Mouse (Mus musculus): ENCODE measurements around the gene Slc25a44.
"Not testable (repeated sequence)": the region's sequence is repeated elsewhere in the genome, so short reads cannot be mapped to it uniquely, and the experiment has no call there.

Gene Slc25a44

DNA sequence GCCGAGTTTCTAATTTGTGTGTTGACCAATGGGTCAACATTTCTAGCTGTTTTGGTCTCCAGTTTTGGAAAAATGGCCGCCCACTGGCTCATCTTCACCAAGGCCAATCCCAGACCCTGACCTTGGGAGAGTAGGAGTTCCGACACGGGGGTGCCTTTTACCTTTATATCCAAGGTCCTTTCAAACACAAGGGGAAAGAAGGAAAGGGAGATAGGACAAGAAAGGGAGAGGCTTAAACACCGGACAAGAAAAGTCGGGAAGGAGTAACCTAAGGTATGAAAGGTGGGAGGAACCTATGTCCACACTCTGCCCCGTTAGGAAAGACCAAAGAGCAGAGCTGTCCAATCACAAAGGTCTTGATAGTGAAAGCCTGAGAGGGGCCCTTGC is 14.3 kb downstream of the Slc25a44 start:
- DNase-seq: no peak

DNA sequence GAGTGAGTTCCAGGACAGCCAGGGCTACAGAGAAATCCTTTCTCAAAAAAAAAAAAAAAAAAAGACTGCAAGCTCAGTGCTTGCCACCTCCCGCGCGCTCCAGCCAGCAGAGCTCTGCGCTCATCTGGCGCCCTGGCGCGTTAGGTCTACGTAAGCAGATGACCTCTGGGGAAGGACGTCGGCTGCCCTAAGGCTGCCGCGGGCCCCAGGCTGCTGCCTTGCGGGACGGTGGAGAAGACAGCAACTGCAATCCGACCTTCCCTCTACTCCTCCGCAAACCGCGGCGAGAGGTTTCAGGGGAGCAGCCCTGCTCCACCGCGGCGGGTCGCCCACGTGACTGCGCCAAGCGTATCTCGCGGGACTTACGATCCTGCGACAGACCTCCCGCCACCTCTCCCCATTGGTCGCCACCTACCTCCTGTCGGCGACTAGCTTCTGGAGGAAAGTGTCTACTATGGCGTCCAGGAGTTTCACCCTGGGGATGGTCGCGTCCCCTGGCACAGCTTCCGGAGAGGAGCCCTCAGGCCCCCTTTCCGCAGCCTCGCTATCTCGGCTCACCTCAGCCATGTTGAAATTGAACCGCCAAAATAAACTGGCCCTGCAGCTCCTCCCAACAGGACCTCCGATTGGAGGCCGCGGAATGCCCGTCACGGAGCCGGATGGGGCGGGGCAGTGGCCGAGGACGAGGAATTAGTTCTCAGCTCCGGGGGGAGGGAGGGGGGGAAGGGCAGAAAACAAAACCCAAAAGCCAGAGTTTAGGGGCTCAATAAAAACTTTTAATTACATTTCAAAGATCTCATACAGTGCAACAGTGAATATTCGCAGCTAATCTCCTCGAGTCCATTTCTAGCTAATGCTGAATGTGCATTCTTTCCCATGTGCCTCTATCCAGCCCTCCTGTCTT is 14.9 kb downstream of the Slc25a44 start, which contains the start of gene Pmf1:
TSS of gene Pmf1 (minus strand) at position 591 of the 904 bp plus-strand sequence.
- peak; percentile 93 for DNase-seq

DNA sequence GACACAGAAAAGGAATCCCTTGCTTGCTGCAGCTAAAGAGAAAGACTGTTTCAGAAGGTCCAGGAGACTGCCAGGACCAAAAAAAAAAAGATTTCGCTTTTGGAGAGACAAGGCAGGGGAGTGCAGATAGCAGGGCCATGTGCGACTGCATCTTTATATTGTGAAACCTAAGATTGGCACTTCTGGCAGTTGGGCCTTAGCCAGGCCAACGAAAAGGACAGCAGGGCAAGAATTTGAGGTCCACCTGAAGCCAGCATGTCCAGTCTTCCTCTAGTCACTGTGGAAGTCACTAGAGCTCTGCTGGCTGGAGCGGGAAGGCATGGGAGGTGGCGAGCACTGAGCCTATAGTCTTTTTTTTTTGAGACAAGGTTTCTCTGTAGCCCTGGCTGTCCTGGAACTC is 16.0 kb downstream of the Slc25a44 start:
- no peak for DNase-seq

DNA sequence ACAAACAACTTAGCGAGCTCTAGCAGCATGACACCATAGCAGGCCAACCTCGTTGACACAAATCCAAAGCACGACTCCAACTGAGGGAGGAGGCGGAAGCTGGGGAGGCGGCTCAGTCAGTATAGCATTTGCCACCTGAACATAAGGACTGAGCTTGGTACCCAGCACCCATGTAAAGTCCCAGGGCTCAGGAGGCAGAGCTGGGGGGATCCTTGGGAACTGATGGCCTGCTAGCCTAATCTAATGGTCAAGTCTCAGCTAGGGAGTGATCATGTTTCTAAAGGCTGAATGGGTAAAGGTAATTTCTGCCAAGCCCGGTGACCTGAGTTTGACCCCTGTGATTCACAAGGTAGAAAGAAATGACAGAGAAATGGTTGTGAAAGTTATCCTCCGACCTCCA is 17.4 kb downstream of the Slc25a44 start:
- no peak for DNase-seq

DNA sequence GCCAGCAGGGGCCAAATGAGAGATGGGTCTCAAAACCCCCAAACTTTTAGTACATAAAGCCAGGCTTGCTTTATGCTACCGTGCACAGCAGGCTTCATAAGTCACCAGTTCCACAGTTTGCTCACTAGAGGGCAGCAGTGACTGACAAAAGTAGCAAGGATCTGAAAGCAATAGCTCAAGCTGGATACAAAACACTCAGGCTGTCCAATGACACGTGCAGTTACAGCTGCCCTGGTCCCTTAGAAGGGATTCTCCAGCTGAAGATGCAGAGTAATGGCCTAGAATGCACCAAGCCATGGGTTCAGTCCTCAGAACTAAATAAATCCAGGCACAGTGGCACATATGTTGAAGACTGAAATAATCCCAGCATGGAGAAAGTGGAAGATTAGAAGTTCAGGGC is 17.8 kb downstream of the Slc25a44 start:
- peak; percentile 65 for DNase-seq

DNA sequence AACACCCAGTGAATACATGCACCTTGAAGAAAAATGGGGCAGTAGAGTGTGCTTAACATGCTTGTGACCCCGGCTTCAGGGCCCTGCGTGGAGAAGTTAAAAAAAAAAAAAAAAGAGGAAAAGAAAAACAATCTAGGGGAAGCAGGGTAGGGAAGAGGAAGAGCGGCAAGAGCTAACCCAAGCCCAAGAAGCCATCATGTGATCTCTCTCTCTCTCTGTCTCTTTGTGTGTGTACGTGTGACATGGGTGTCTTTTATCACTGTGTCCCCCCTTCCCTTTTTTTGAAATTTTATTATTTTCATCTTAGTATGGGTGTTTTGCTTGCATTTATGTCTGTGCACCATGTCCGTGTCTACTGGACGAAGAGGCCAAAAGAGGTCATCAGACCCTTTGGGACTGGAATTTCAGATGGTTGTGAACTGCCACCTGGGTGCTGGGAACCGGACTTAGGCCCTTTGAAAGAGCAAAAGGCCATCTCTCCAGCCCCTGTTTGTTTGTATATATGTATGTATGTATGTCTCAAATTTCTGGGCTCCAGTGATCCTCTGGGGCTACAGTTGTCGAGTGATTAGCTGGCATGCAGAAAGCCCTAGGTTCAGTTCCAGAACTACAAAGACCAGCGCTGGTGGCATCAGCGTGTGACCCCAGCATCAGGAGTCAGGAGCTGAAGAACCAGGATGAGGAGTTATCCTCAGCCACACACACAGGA is 21.3 kb downstream of the Slc25a44 start:
- no peak for DNase-seq

DNA sequence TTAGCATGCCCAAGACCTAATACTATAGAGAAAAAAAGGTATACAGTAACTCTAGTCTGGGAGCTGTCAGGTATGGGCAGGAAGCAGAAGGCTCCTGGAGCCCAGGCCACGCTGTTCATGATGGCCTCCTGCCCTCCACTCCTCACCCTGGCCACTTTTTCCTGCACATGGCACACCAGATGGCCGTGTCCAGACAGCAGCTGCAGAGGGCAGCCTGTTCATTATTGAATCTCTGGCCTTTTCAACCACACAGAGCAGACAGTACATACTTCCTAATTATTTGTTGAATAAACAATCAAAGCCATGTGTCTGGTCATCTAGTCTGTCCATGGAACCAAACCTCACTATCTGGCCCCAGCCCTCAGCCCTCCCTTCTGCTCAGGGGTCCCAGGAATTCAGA is 26.3 kb downstream of the Slc25a44 start:
- no peak for DNase-seq

DNA sequence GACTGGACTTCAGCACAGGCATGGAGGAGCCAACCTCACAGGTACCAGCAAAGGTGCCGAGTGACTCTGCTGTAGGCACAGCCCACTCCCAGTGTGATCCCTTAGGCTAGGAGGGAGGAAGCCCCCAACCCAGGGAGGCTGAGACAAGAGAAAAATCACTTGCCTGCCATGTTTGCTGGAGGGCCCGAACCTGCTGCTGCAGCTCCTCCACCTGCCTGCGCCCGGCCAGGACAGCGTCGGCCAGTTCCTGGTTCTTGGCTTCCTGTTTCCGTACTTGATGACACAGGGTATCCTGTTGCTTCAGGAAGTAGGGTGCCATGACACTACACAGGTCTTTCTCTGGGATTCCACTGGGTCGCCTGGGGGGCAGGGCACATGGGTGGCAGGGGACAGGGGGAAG is 29.2 kb downstream of the Slc25a44 start:
- DNase-seq: no peak

DNA sequence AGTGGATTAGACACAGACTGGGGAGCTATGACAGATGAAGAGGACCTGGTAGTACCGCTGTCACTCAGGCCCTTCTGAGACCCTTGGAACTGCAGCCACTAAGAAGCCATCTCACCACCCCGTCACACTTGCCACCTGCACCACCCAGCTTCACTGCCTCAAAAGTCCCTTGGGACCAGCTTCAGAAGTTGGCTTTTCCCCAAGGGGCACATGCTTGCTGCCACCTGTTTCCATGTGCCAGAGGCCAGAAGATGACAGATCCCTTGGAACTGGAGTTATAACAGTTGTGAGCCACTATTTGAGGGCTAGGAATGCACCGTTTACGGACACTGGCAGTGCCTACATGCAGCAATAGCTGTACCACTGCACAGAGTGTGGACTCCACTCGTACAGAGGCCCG is 29.7 kb downstream of the Slc25a44 start:
- DNase-seq: no peak

DNA sequence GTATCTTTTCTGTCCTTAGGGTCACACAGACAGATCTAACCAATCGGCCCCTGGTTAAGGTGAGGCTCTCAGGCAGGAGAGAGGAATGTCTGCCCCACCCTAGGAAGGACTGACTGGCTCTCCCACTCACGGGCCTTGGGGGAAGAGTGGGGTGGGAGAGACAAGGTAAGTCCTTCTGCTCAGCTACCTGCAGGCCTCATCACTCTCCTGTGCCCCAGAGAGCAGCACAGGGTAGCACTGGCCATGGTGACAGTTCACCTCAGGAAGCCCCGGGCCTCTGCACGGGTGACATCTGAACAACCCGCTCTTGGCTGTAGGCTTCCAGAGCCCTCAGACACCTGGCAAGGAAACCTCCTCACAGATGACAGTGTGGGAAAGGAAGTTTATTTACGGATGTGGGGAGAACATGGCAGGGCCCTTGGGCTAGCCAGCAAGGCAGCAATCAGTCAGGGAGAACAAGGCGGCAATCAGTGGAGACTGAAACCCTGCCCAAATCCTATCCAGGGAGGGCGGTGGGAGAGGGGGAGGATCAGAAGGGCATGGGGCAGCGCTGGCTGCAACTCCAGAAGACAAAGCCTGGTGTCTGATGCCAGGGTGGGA is 31.1 kb downstream of the Slc25a44 start:
- DNase-seq: no peak

DNA sequence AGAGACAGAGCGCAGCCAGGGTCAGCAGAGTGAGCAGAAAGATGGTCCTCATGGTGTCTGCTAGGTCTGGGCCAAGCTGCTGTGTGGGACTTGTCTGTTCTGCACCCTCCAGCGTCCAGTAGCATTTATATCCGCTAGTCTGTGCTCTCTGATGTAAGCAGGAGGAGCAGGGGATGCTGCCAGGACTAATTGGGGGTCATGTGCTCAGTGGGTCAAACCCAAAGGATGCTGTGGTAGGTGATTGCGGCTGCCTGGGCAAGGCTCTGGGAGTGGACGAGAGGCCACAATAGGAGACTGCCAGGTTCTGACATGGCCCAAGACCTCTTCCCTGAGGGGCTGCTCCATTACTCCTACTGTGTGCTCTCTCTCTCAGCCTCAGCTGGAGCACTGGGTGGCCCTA is 40.6 kb downstream of the Slc25a44 start, which contains the start of gene Bglap:
TSS of gene Bglap (minus strand) at position 101 of the 400 bp plus-strand sequence.
- DNase-seq: no peak

DNA sequence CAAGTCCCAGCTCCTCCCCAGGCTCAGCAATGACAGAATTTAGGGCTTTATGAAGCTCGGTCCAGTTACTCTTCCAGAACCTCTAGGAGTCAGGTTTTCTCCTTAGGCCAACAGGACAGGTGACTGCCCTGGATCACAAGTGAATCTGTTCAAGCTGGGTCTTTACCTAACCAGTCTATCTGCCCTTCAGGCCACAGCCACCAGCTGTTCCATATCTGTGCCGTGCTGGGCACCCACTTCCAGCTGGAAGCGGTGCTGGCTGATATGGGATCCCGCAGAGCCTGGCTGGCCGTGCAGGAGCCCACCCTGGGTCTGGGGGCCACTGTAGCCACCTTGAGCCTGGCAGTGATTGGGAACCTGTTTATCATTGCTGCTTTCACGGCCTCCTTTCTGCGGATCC is 42.6 kb downstream of the Slc25a44 start:
- DNase-seq: not testable (repeated sequence)

DNA sequence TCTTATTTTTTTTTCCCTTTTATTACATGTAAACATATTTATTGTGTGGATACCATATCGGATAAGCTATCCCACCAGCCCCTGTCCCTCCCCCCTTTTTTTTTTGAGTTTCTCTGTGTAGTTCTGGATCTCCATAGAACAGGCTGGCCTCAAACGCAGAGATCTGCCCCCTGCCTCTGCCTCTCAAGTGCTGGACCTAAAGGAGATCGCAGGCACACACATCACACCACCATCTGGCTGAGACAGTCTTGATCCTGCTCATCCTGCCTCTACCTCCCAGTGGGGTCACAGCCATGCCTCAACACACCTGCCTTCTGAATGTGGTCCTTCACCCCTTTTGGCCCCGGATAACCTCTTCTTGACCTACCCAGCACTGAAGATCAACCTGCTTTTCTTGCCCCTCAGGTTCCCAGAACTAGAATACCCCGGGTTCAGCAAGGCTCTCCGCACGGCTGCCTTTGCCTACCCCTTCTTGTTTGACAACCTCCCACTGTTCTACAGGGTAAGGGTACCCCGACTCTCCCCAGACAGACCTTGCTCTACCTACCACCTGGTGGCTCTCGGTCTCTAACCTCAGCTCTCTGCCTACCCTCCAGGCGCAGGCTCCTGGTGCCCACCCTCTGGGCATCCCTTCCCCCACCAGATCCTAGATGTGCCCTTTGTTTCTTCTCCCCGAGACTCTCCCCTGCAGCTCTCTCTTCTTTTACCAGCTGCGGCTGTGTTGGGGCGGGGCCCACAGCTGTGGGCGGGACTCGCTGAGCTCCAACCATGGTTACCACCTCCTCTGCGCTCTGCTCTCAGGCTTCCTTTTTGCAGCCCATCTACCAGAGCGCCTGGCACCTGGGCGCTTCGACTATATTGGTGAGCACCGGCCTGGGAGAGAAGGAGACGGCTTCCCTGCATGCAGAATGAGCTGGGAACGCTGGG is 43.3 kb downstream of the Slc25a44 start:
- peak; percentile 78 for DNase-seq

DNA sequence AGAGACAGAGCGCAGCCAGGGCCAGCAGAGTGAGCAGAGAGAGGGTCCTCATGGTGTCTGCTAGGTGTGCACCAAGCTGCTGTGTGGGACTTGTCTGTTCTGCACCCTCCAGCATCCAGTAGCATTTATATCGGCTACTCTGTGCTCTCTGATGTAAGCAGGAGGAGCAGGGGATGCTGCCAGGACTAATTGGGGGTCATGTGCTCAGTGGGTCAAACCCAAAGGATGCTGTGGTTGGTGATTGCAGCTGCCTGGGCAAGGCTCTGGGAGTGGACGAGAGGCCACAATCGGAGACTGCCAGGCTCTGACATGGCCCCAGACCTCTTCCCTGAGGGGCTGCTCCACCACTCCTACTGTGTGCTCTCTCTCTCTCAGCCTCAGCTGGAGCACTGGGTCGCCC is 46.3 kb downstream of the Slc25a44 start, which contains the start of gene Bglap2:
TSS of gene Bglap2 (minus strand) at position 101 of the 400 bp plus-strand sequence.
- DNase-seq: not testable (repeated sequence)

DNA sequence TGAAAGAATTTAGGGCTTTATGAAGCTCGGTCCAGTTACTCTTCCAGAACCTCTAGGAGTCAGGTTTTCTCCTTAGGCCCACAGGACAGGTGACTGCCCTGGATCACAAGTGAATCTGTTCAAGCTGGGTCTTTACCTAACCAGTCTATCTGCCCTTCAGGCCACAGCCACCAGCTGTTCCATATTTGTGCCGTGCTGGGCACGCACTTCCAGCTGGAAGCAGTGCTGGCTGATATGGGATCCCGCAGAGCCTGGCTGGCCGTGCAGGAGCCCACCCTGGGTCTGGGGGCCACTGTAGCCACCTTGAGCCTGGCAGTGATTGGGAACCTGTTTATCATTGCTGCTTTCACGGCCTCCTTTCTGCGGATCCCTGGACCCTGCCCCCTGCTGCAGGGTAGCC is 48.3 kb downstream of the Slc25a44 start:
- DNase-seq: not testable (repeated sequence)

DNA sequence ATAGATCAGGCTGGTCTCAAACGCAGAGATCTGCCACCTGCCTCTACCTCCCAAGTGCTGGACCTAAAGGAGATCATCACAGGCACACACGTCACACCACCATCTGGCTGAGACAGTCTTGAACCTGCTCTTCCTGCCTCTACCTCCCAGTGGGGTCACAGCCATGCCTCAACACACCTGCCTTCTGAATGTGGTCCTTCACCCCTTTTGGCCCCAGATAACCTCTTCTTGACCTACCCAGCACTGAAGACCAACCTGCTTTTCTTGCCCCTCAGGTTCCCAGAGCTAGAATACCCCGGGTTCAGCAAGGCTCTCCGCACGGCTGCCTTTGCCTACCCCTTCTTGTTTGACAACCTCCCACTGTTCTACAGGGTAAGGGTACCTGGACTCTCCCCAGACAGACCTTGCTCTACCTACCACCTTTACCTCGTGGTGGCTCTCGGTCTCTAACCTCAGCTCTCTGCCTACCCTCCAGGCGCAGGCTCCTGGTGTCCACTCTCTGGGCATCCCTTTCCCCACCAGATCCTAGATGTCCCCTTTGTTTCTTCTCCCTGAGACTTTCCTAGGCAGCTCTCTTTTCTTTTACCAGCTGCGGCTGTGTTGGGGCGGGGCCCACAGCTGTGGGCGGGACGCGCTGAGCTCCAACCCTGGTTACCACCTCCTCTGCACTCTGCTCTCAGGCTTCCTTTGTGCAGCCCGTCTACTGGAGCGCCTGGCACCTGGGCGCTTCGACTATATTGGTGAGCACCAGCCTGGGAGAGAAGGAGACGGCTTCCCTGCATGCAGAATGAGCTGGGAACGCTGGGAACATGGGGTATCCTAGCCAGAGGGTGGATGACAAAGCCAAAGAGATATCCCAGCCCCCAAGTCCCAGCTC is 49.0 kb downstream of the Slc25a44 start:
- DNase-seq: peak; percentile 67

DNA sequence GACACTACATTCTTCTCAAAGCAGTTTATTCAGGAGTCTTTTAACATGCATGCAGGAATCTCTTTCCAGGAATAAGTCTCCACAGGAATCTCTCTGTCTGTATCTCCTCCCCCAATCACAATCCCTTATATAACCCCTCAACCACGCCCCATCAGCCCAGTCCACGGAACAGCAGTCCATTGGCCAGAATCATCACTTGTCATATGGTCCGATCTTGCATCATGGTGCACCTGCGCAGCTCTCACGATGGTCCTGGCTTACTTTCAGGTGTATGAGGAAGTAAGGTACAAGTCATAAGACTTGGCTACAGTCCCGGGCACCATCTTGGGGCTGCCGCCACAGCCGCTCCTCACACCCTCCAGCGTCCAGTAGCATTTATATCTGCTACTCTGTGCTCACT is 52.3 kb downstream of the Slc25a44 start, which contains the start of gene Bglap3:
TSS of gene Bglap3 (minus strand) at position 101 of the 400 bp plus-strand sequence.
- DNase-seq: not testable (repeated sequence)

DNA sequence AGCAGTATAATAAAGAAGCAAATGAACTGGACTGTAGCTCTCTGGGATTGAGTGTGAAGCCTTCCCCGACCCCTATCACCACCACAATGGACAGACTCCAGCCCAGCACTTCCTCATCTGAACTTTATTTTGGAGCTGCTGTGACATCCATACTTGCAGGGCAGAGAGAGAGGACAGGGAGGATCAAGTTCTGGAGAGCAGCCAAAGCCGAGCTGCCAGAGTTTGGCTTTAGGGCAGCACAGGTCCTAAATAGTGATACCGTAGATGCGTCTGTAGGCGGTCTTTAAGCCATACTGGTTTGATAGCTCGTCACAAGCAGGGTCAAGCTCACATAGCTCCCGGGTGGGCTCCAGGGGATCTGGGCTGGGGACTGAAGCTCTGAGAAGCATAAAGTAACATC is 56.4 kb downstream of the Slc25a44 start:
- DNase-seq: not testable (repeated sequence)

DNA sequence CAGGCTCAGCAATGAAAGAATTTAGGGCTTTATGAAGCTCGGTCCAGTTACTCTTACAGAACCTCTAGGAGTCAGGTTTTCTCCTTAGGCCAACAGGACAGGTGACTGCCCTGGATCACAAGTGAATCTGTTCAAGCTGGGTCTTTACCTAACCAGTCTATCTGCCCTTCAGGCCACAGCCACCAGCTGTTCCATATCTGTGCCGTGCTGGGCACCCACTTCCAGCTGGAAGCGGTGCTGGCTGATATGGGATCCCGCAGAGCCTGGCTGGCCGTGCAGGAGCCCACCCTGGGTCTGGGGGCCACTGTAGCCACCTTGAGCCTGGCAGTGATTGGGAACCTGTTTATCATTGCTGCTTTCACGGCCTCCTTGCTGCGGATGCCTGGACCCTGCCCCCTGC is 57.4 kb downstream of the Slc25a44 start:
- DNase-seq: not testable (repeated sequence)

DNA sequence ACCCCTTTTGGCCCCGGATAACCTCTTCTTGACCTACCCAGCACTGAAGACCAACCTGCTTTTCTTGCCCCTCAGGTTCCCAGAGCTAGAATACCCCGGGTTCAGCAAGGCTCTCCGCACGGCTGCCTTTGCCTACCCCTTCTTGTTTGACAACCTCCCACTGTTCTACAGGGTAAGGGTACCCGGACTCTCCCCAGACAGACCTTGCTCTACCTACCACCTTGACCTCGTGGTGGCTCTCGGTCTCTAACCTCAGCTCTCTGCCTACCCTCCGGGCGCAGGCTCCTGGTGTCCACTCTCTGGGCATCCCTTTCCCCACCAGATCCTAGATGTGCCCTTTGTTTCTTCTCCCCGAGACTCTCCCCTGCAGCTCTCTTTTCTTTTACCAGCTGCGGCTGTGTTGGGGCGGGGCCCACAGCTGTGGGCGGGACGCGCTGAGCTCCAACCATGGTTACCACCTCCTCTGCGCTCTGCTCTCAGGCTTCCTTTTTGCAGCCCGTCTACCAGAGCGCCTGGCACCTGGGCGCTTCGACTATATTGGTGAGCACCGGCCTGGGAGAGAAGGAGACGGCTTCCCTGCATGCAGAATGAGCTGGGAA is 58.0 kb downstream of the Slc25a44 start:
- peak; percentile 83 for DNase-seq
